Mouse (Mus musculus) megakaryocyte, embryonic 14.5 days (primary cell): Measurements from ENCODE around the gene Mmp28.

Source experiments
- FLI1 ChIP-seq: IDR thresholded peaks from 2 replicates; pipeline ENCODE4 v1.6.1; 2012; ENCODE audit warnings: low read length, inconsistent platforms, mixed read lengths
- GATA1 ChIP-seq: IDR thresholded peaks from 3 replicates; pipeline ENCODE4 v1.6.1; 2012; ENCODE audit warnings: mixed read lengths, low read length, inconsistent platforms, borderline replicate concordance

DNA sequence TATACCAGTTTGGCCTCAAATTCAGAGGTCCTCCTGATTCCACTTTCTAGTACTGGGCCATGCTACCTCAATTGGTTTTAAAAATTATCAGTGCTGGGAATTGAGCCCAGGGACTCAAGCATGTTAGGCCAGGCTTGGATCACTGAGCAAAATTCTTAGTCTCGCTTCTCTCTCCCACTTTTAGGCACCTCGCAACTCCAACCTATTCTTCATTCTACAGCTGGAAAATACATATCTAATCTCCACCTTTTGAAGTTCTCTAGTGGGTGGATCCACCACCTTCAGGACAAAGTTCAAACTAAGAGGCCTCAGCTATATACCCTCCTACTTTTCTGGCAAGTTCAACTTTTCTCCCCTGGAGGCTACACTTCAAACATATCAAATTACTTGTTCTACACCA is 8.9 kb upstream of the Mmp28 start:
- TF ChIP-seq GATA1: no peak
- TF ChIP-seq FLI1: no peak
